Comparison of ENCODE assay signal across 28 mouse cellular contexts in the genomic region with DNA sequence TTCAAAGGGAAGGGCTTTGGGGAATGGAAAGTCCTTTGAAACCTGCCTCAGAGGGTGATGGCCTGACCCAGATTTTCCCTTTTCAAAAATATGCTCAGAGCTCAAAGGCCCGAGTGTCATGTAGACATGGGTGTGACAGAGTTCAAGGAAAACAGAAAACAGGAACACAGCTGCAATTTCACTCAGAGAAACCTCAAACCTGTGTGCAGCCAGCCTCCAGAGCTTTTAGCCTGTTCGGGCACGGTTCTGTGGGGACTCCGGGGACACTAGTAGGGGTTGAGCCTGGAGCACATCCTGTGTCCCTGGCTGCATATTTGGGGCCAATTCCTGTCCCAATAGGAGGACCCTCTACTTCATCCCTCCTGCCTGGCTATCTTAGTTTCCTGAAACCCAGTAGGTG. TPM values are rescaled to one million over a fixed set of nuclear protein-coding genes. Genes with fewer than 3 reads are reported as not detected.
DNase-seq lines count a peak whose midpoint lies in the region; ATAC-seq and TF ChIP-seq lines count a peak whose summit lies in the region.
"Had no signal": no experiment of that assay in that cellular context is flagged by ENCODE, and none has a peak within 500 bp of the region (broad histone marks: within the 10 kb centered on the region; RNA-seq: fewer than 3 reads in every experiment).

No protein-coding gene starts in this region.

- no peak overlapping the region for H3K4me3 ChIP-seq in forebrain, embryonic 11.5 days (ENCODE audit: low read depth, low read length)
- H3K4me3 ChIP-seq in forebrain, embryonic 12.5 days (replicated peaks): no peak overlapping the region
- no peak overlapping the region for H3K4me3 ChIP-seq in liver, postnatal 0 days (ENCODE audit: low read depth, low read length)
- no peak overlapping the region for H3K4me3 ChIP-seq in liver, embryonic 11.5 days (ENCODE audit: low read depth, low read length)
- no peak overlapping the region for H3K4me3 ChIP-seq in embryonic facial prominence, embryonic 10.5 days
- H3K4me3 ChIP-seq: embryonic facial prominence, embryonic 15.5 days; forebrain, embryonic 15.5 days; heart, embryonic 15.5 days; hindbrain, embryonic 13.5 days; liver, embryonic 15.5 days; lung, embryonic 15.5 days; neural tube, embryonic 13.5 days had no signal

- H3K9me3 ChIP-seq in forebrain, embryonic 11.5 days (ENCODE audit: control insufficient read depth, low read length): no peaks in the 10 kb centered on the region
- no peaks in the 10 kb centered on the region for H3K9me3 ChIP-seq in forebrain, embryonic 12.5 days
- H3K9me3 ChIP-seq in liver, postnatal 0 days (ENCODE audit: low read length): no peaks in the 10 kb centered on the region
- no peaks in the 10 kb centered on the region for H3K9me3 ChIP-seq in liver, embryonic 11.5 days (ENCODE audit: control insufficient read depth, low read length)
- H3K9me3 ChIP-seq in embryonic facial prominence, embryonic 10.5 days: no peaks in the 10 kb centered on the region
- H3K9me3 ChIP-seq: embryonic facial prominence, embryonic 15.5 days; forebrain, embryonic 15.5 days; heart, embryonic 15.5 days; hindbrain, embryonic 13.5 days; liver, embryonic 15.5 days; lung, embryonic 15.5 days; neural tube, embryonic 13.5 days; stomach, embryonic 15.5 days had no signal

- H3K27ac ChIP-seq in forebrain, embryonic 11.5 days (ENCODE audit: low read depth, low read length): no peak overlapping the region
- H3K27ac ChIP-seq in forebrain, embryonic 12.5 days: no peak overlapping the region
- H3K27ac ChIP-seq in liver, postnatal 0 days (ENCODE audit: low read depth): no peak overlapping the region
- H3K27ac ChIP-seq in liver, embryonic 11.5 days (ENCODE audit: low read depth, low read length): no peak overlapping the region
- no peak overlapping the region for H3K27ac ChIP-seq in embryonic facial prominence, embryonic 10.5 days (replicated peaks)
- H3K27ac ChIP-seq: embryonic facial prominence, embryonic 15.5 days; forebrain, embryonic 15.5 days; heart, embryonic 15.5 days; hindbrain, embryonic 13.5 days; liver, embryonic 15.5 days; lung, embryonic 15.5 days; neural tube, embryonic 13.5 days; stomach, embryonic 15.5 days had no signal

- peaks cover 5% of the 10 kb centered on the region; the same call in 1 of the 2 replicates for H3K4me1 ChIP-seq in forebrain, embryonic 11.5 days (replicated peaks; ENCODE audit: control insufficient read depth, insufficient read depth, low read length)
- peaks cover 7% of the 10 kb centered on the region for H3K4me1 ChIP-seq in forebrain, embryonic 12.5 days
- no peaks in the 10 kb centered on the region for H3K4me1 ChIP-seq in liver, postnatal 0 days (ENCODE audit: insufficient read depth)
- no peaks in the 10 kb centered on the region for H3K4me1 ChIP-seq in liver, embryonic 11.5 days (replicated peaks; ENCODE audit: control insufficient read depth, insufficient read depth, low read length)
- peaks cover 29% of the 10 kb centered on the region for H3K4me1 ChIP-seq in embryonic facial prominence, embryonic 10.5 days
- H3K4me1 ChIP-seq: liver, embryonic 15.5 days had no signal

- 86% methylated on average over 4 of the region's 4 CpGs for WGBS in forebrain, embryonic 11.5 days
- WGBS in forebrain, embryonic 12.5 days: 88% methylated on average over 4 of the region's 4 CpGs
- WGBS in liver, postnatal 0 days (ENCODE audit: insufficient replicate concordance): 64% methylated on average over 4 of the region's 4 CpGs
- 59% methylated on average over 4 of the region's 4 CpGs for WGBS in liver, embryonic 11.5 days
- 80% methylated on average over 4 of the region's 4 CpGs for WGBS in embryonic facial prominence, embryonic 10.5 days

- DNase-seq in forebrain, embryonic 11.5 days (ENCODE audit: low spot score): peak; percentile 43
- DNase-seq in heart, adult 18-20 months: peak; percentile 31 to 35
- no peak for DNase-seq in heart, postnatal 25 days (ENCODE audit: low spot score)
- peak; percentile 7 for DNase-seq in liver, postnatal 0 days
- no peak for DNase-seq in liver, embryonic 11.5 days (ENCODE audit: low spot score)
- peak; percentile 4 for DNase-seq in embryonic facial prominence, embryonic 10.5 days (ENCODE audit: low spot score)
- no peak for DNase-seq in lung, postnatal 36 days
- DNase-seq: cerebellum, adult 2 months; cerebellum, postnatal 14 days; gastrocnemius, postnatal 10 days; liver; thymus, adult 2 months; thymus, postnatal 36 days had no signal

- no peak overlapping the region for H3K9ac ChIP-seq in forebrain, embryonic 11.5 days (ENCODE audit: low read length)
- no peak overlapping the region for H3K9ac ChIP-seq in forebrain, embryonic 12.5 days
- H3K9ac ChIP-seq in liver, postnatal 0 days (replicated peaks): no peak overlapping the region
- H3K9ac ChIP-seq in liver, embryonic 11.5 days (ENCODE audit: low read depth, low read length): no peak overlapping the region
- H3K9ac ChIP-seq: embryonic facial prominence, embryonic 15.5 days; forebrain, embryonic 15.5 days; heart, embryonic 15.5 days; hindbrain, embryonic 13.5 days; liver, embryonic 15.5 days; lung, embryonic 15.5 days; neural tube, embryonic 13.5 days; stomach, embryonic 15.5 days had no signal

- intact Hi-C loops in heart, postnatal 25 days (cut with DNase I): no loop called here

- TF ChIP-seq CTCF in liver, postnatal 0 days (IDR thresholded peaks at IDR 0.05; ENCODE audit: low read depth): no peak

- no peaks in the 10 kb centered on the region for H3K27me3 ChIP-seq in forebrain, embryonic 11.5 days (ENCODE audit: control insufficient read depth, insufficient read depth, low read length)
- peaks cover 5% of the 10 kb centered on the region; the same call in 1 of the 2 replicates for H3K27me3 ChIP-seq in forebrain, embryonic 12.5 days
- H3K27me3 ChIP-seq in liver, postnatal 0 days (ENCODE audit: insufficient read depth, low read length): no peaks in the 10 kb centered on the region
- H3K27me3 ChIP-seq in liver, embryonic 11.5 days (replicated peaks; ENCODE audit: control insufficient read depth, insufficient read depth, low read length): peaks cover 6% of the 10 kb centered on the region
- no peaks in the 10 kb centered on the region for H3K27me3 ChIP-seq in embryonic facial prominence, embryonic 10.5 days (replicated peaks; ENCODE audit: low read depth, poor library complexity, severe bottlenecking)
- H3K27me3 ChIP-seq: embryonic facial prominence, embryonic 15.5 days; forebrain, embryonic 15.5 days; lung, embryonic 15.5 days; neural tube, embryonic 13.5 days; stomach, embryonic 15.5 days had no signal

- H3K4me2 ChIP-seq in forebrain, embryonic 11.5 days (ENCODE audit: low read depth, low read length, severe bottlenecking): no peak overlapping the region
- H3K4me2 ChIP-seq in forebrain, embryonic 12.5 days: no peak overlapping the region
- H3K4me2 ChIP-seq in liver, postnatal 0 days (ENCODE audit: low read depth, low read length): no peak overlapping the region
- H3K4me2 ChIP-seq in liver, embryonic 11.5 days: no peak overlapping the region
- H3K4me2 ChIP-seq: forebrain, embryonic 15.5 days; hindbrain, embryonic 13.5 days; liver, embryonic 15.5 days; midbrain, embryonic 11.5 days had no signal

- ATAC-seq in forebrain, embryonic 11.5 days (replicated peaks; ENCODE audit: low FRiP score): no peak
- no peak for ATAC-seq in forebrain, embryonic 12.5 days (ENCODE audit: low FRiP score)
- no peak for ATAC-seq in liver, postnatal 0 days
- no peak for ATAC-seq in liver, embryonic 11.5 days (replicated peaks; ENCODE audit: low FRiP score)
- ATAC-seq: activated CD4-positive, CD25-positive, alpha-beta regulatory T cell, adult 4 months; inflammation-experienced regulatory T-cells, adult 6 months; midbrain, embryonic 16.5 days had no signal

- TF ChIP-seq EP300 in liver, postnatal 0 days (IDR thresholded peaks at IDR 0.05; ENCODE audit: low read depth): no peak

- no peaks in the 10 kb centered on the region for H3K36me3 ChIP-seq in forebrain, embryonic 11.5 days (ENCODE audit: control insufficient read depth, insufficient read depth, low read length)
- no peaks in the 10 kb centered on the region for H3K36me3 ChIP-seq in forebrain, embryonic 12.5 days (replicated peaks)
- no peaks in the 10 kb centered on the region for H3K36me3 ChIP-seq in liver, postnatal 0 days (replicated peaks; ENCODE audit: insufficient read depth, low read length)
- H3K36me3 ChIP-seq in liver, embryonic 11.5 days (ENCODE audit: control insufficient read depth, insufficient read depth, low read length): no peaks in the 10 kb centered on the region
- no peaks in the 10 kb centered on the region for H3K36me3 ChIP-seq in embryonic facial prominence, embryonic 10.5 days (replicated peaks)
- H3K36me3 ChIP-seq: embryonic facial prominence, embryonic 15.5 days; forebrain, embryonic 15.5 days; heart, embryonic 15.5 days; hindbrain, embryonic 13.5 days; liver, embryonic 15.5 days; lung, embryonic 15.5 days; neural tube, embryonic 13.5 days; stomach, embryonic 15.5 days had no signal

RNA-seq across cellular contexts. Expression of gene Loxl4, which starts 19.7 kb away (rescaled TPM):
- polyA plus RNA-seq in forebrain, embryonic 11.5 days (2014; fragmentation: Nextera tagmentation; extraction: Ambion mirVana): 0.12 and 0.20 TPM in 2 replicates
- polyA plus RNA-seq in forebrain, embryonic 12.5 days (2016; fragmentation: Nextera tagmentation; extraction: Ambion mirVana): 0.24 and 0.34 TPM in 2 replicates
- total RNA-seq in heart, adult 18-20 months (2021): under 1 TPM; 0.67 to 0.92 TPM
- total RNA-seq in heart, postnatal 25 days (2021): 1 to 10 TPM; 1.2 to 1.3 TPM
- polyA plus RNA-seq in liver, postnatal 0 days (2015; fragmentation: Nextera tagmentation; extraction: Ambion mirVana): 0.05 and 0.13 TPM in 2 replicates
- 0.16 and 0.18 TPM in 2 replicates for polyA plus RNA-seq in liver, embryonic 11.5 days (2014; fragmentation: Nextera tagmentation; extraction: Ambion mirVana)
- 0.24 and 0.28 TPM in 2 replicates for polyA plus RNA-seq in embryonic facial prominence, embryonic 10.5 days (2016; fragmentation: Nextera tagmentation; extraction: Ambion mirVana)
- total RNA-seq: CH12.LX; megakaryocyte, adult 5-6 weeks had no signal

Comparison
In these comparisons a context has a peak if more than half of its experiments do, and no peak if none do; other contexts are left out.
1. DNase-seq: peak in forebrain, embryonic 11.5 days (single experiment), heart, adult 18-20 months (2 of 2), liver, postnatal 0 days (single experiment) and embryonic facial prominence, embryonic 10.5 days (single experiment); none in heart, postnatal 25 days (single experiment), liver, embryonic 11.5 days (single experiment) and lung, postnatal 36 days (single experiment).